Mouse (Mus musculus) frontal cortex, adult 2 months (tissue): ENCODE data around the gene Nfix. TPM values are rescaled to one million over a fixed set of nuclear protein-coding genes. Genes with fewer than 3 reads are reported as not detected.

Source experiments
- DNase-seq, 2 experiments: peaks; one replicate each; pipeline ENCODE4 v3.0.0; 2022; ENCODE audit warnings: low spot score in 1 of 2; ENCODE audit errors: extremely low spot score in 1 of 2
- polyA plus RNA-seq: library from polyadenylated mRNA; depleted of rRNA; stranded (reverse); fragments of >200 nt; gene quantifications from 2 replicates; pipeline ENCODE4 v1.2.3, GENCODE M21; 2012; rRNA removed

Gene Nfix
- polyA plus RNA-seq, 1 experiment = 51.3 TPM

- DNase-seq = no peak
Measured at GRCm38 (mm10) chr8:84657680-84658079, 142.5 kb downstream of the Nfix start.

DNA sequence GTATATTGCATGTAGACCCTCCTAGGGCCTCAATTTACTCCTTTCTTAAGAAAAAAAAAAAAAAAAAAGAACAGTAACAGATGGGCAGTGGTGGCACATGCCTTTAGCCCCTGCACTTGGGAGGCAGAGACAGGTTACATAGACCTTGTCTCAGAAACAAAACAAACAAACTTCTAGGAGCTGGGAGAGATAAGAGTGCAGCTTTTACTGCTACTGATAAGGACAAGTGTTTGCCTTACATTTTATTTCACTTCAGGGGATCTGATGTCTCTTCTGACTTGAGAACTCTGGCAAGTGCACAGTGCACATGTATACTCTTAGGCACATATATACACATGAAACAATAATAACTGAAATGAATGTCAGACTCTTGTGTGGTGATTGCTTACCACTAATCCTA lies 142.9 kb downstream of the Nfix start:
- DNase-seq = no peak

- DNase-seq = no peak
Measured at GRCm38 (mm10) chr8:84656641-84657126, 143.5 kb downstream of the Nfix start.

DNA sequence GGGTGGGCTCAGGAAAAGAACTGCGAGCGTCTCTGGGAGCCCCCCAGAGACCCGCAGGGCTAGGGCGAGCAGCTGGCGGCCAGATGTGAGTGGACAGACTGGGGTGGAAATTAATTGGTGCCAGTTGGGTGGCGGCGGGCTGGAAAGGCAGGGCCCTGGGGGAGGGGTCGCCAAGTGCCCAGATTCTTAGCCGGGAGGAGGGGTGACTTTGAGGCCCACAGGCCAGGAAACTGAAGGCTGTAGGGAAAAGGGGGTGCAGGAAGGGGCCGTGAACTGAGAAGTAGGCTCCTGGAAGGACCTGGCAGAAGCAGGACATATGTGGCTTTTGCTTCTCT lies 144.0 kb downstream of the Nfix start:
- no peak for DNase-seq

GRCm38 (mm10) chr8:84655336-84656190 lies 144.6 kb downstream of the Nfix start:
- no peak for DNase-seq

- no peak for DNase-seq
Measured at GRCm38 (mm10) chr8:84654597-84654996, 145.5 kb downstream of the Nfix start.

- DNase-seq = no peak
Measured at GRCm38 (mm10) chr8:84653092-84653631, 147.0 kb downstream of the Nfix start.

GRCm38 (mm10) chr8:84650213-84650612 lies 149.9 kb downstream of the Nfix start:
- DNase-seq = no peak

Other genes with a start within 250 kb of the Nfix start
- gene Ier2, start 137.5 kb downstream of the Nfix start, polyA plus RNA-seq = 11.1 and 21.5 TPM in 2 replicates
- 143 and 157 TPM in 2 replicates for gene Trmt1, start 114.0 kb downstream of the Nfix start, polyA plus RNA-seq
- gene Nacc1, start 112.5 kb downstream of the Nfix start, polyA plus RNA-seq = 79.7 and 79.8 TPM in 2 replicates
- 2.9 and 4.1 TPM in 2 replicates for gene Lyl1, start 98.9 kb downstream of the Nfix start, polyA plus RNA-seq
- 0.36 TPM in 1 of 2 replicates, not detected in the other for gene G430095P16Rik, start 77.3 kb downstream of the Nfix start, polyA plus RNA-seq
- gene Dand5, start 22.5 kb upstream of the Nfix start, polyA plus RNA-seq = 14.6 and 15.5 TPM in 2 replicates
- 28.0 and 30.9 TPM in 2 replicates for gene Gadd45gip1, start 31.2 kb upstream of the Nfix start, polyA plus RNA-seq
- gene Rad23a, start 40.3 kb upstream of the Nfix start, polyA plus RNA-seq = 75.2 and 80.5 TPM in 2 replicates
- 561 and 590 TPM in 2 replicates for gene Calr, start 46.6 kb upstream of the Nfix start, polyA plus RNA-seq
- 59.6 and 59.7 TPM in 2 replicates for gene Farsa, start 56.6 kb upstream of the Nfix start, polyA plus RNA-seq
- 4.2 and 5.2 TPM in 2 replicates for gene Syce2, start 71.8 kb upstream of the Nfix start, polyA plus RNA-seq
- 55.1 and 71.5 TPM in 2 replicates for gene Gcdh, start 93.6 kb upstream of the Nfix start, polyA plus RNA-seq
- gene Klf1, start 101.6 kb upstream of the Nfix start, polyA plus RNA-seq = 0.17 and 0.38 TPM in 2 replicates
- 5.7 and 6.5 TPM in 2 replicates for gene Dnase2a, start 108.2 kb upstream of the Nfix start, polyA plus RNA-seq
- 69.0 and 76.3 TPM in 2 replicates for gene Mast1, start 137.0 kb upstream of the Nfix start, polyA plus RNA-seq
- gene Rtbdn, start 146.6 kb upstream of the Nfix start, polyA plus RNA-seq = 7.6 and 7.9 TPM in 2 replicates
- not detected in 2 replicates for gene Gm49661, start 169.1 kb upstream of the Nfix start, polyA plus RNA-seq
- gene Prdx2, start 169.2 kb upstream of the Nfix start, polyA plus RNA-seq = 318 and 332 TPM in 2 replicates
- gene Rnaseh2a, start 169.4 kb upstream of the Nfix start, polyA plus RNA-seq = 37.5 and 39.7 TPM in 2 replicates
- 52.0 and 106 TPM in 2 replicates for gene Junb, start 178.4 kb upstream of the Nfix start, polyA plus RNA-seq
- 20.7 and 26.0 TPM in 2 replicates for gene Hook2, start 190.3 kb upstream of the Nfix start, polyA plus RNA-seq
- 0.10 TPM in 1 of 2 replicates, not detected in the other for gene Best2, start 214.2 kb upstream of the Nfix start, polyA plus RNA-seq
- gene Asna1, start 224.9 kb upstream of the Nfix start, polyA plus RNA-seq = 238 and 271 TPM in 2 replicates
- 150 and 167 TPM in 2 replicates for gene Trir, start 226.5 kb upstream of the Nfix start, polyA plus RNA-seq
- 96.1 and 109 TPM in 2 replicates for gene Tnpo2, start 236.6 kb upstream of the Nfix start, polyA plus RNA-seq